Mouse (Mus musculus): ENCODE measurements at regions not wholly inside any gene's neighbourhood (a gene's known extent, or its start where the extent isn't known, plus 50 kb on each side); places are given as distances from the start of the nearest gene placed in this dataset.

DNA sequence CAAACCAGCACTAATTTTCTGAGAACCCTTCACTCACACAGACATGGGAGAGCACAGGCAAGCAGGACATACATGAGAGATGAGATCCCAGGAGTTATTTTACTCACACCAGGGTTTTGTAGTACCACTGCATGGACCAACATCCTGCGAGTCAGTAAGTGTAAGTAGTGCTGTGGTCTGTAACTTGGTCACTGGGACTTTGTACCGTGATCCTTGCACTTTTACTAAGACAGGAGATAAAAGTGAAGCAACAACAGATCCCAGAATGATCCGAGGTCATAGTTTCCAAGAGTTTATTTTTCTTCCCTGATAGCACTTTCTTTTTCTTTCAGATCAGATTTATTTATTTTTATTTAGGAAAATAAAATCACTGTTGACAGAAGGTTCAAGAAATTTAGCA is 54.1 kb upstream of the Mtap start:
- no peaks in the 10 kb centered on the region for H3K4me1 ChIP-seq

DNA sequence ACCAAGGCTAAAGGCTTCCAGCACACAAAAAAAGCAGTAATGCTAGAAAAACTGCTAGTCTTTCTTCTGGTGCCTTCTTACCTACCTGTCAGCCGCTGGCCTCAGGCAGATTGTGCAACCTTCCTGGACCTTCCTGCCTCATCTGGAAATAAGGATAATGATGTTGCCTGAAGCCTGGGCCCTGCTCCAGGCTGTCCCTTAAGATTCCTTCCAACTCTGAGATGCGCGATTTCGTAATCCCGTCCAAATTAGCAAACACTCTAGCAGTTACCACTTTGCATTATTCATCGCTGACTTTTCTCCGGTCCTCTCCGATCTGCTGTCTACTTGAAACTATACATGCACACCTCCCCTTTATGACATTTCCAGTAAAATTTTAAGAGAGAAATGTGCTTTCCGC is 58.4 kb upstream of the Mtap start:
- no peak for ATAC-seq (ENCODE audit: borderline replicate concordance, extremely low read depth, low FRiP score, low TSS enrichment)

More for the DNA sequence above, 54.1 kb upstream of the Mtap start:
- ATAC-seq (ENCODE audit: borderline replicate concordance, extremely low read depth, low FRiP score, low TSS enrichment) = no peak
- H3K9ac ChIP-seq = no peak overlapping the region
- H3K27me3 ChIP-seq = no peaks in the 10 kb centered on the region
- WGBS = 30% methylated on average over 3 of the region's 3 CpGs
- H3K9me3 ChIP-seq = no peaks in the 10 kb centered on the region
- no peak overlapping the region for H3K4me2 ChIP-seq
- H3K27ac ChIP-seq = no peak overlapping the region
- no peak overlapping the region for H3K4me3 ChIP-seq
- no peaks in the 10 kb centered on the region for H3K36me3 ChIP-seq

DNA sequence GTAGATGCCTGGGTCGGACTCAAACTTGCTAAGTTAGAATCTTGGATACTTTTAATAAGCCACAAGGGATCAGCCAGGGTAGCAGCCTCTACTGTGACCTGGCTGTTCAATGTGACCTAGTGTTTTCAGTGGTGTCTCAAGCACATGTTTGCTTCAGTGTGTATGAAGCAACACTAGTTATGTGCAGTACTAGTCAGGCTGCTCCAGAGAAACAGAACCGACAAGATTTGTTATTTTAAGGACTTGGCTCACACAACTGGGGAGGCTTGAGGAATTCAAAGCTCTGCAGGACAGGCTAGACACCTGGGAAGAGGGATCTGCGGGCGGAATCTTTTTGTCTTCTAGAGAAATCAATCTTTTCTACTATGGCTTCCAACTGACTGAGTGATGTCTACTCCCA is 62.2 kb upstream of the Mtap start:
- Histone ChIP-seq H3K4me2 (no peak overlapping the region), H3K36me3 (no peaks in the 10 kb centered on the region), H3K4me3 (no peak overlapping the region), H3K9me3 (no peaks in the 10 kb centered on the region), H3K9ac (no peak overlapping the region), H3K27me3 (no peaks in the 10 kb centered on the region), H3K4me1 (no peaks in the 10 kb centered on the region), H3K27ac (no peak overlapping the region)
- 47% methylated on average over 4 of the region's 4 CpGs for WGBS
- ATAC-seq (ENCODE audit: borderline replicate concordance, extremely low read depth, low FRiP score, low TSS enrichment) = no peak

More for the DNA sequence above, 58.4 kb upstream of the Mtap start:
- H3K27ac ChIP-seq = no peak overlapping the region
- no peaks in the 10 kb centered on the region for H3K9me3 ChIP-seq
- H3K4me2 ChIP-seq = no peak overlapping the region
- H3K27me3 ChIP-seq = no peaks in the 10 kb centered on the region
- H3K9ac ChIP-seq = no peak overlapping the region
- no peaks in the 10 kb centered on the region for H3K36me3 ChIP-seq
- 76% methylated on average over 9 of the region's 9 CpGs for WGBS
- no peaks in the 10 kb centered on the region for H3K4me1 ChIP-seq
- no peak overlapping the region for H3K4me3 ChIP-seq

DNA sequence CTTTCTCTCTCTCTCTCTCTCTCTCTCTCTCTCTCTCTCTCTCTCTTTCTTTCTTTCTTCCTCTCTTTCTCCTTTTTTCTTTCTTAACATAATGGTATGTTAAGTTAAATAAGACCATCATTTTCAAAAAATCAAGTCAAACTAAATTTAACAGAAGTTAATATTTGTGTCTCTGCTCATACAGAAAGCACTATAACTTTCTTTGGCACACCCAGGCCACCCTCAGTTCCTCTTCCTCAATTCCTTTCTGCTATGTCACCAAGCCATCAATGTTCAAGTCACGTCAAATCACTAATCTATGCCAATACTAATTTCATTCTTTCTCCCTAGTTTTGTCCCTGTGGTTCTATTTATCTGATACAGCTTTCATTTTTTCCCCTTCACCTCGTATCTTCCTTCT is 66.5 kb upstream of the Mtap start:
- H3K4me2 ChIP-seq = no peak overlapping the region
- H3K4me3 ChIP-seq = no peak overlapping the region
- ATAC-seq (ENCODE audit: borderline replicate concordance, extremely low read depth, low FRiP score, low TSS enrichment) = no peak
- H3K9me3 ChIP-seq = no peaks in the 10 kb centered on the region
- H3K27ac ChIP-seq = no peak overlapping the region
- H3K4me1 ChIP-seq = no peaks in the 10 kb centered on the region
- no peaks in the 10 kb centered on the region for H3K36me3 ChIP-seq
- no peak overlapping the region for H3K9ac ChIP-seq
- H3K27me3 ChIP-seq = no peaks in the 10 kb centered on the region
- 72% methylated on average over 2 of the region's 2 CpGs for WGBS

- Histone ChIP-seq H3K36me3 (no peaks in the 10 kb centered on the region), H3K4me1 (no peaks in the 10 kb centered on the region), H3K4me2 (no peak overlapping the region), H3K4me3 (no peak overlapping the region), H3K27ac (no peak overlapping the region), H3K9me3 (no peaks in the 10 kb centered on the region), H3K9ac (no peak overlapping the region), H3K27me3 (no peaks in the 10 kb centered on the region)
- 85% methylated on average over 7 of the region's 7 CpGs for WGBS
- no peak for ATAC-seq (ENCODE audit: borderline replicate concordance, extremely low read depth, low FRiP score, low TSS enrichment)
Measured at GRCm38 (mm10) chr4:89064401-89064800, 72.5 kb upstream of the Mtap start.

DNA sequence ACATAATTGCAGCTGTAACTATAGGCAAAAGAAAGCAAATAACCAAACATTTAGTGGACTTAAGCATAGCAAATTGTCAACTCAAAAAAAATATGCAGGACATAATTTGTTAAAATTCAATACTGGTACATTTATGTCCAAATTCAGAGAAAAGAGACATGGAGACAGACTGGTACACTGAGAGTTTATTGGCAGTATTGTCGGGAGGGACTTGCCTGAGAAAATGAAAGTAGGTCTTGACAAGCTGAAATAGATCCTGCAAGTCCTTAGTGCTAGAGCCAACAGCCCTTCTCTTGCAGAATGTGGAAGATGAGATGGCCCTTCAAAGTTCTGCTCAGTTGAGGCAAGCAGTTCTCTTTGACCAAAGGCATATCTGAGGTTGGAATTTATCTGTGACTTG is 74.5 kb upstream of the Mtap start:
- Histone ChIP-seq H3K27me3 (no peaks in the 10 kb centered on the region), H3K4me3 (no peak overlapping the region), H3K9ac (no peak overlapping the region), H3K27ac (no peak overlapping the region), H3K36me3 (no peaks in the 10 kb centered on the region), H3K9me3 (no peaks in the 10 kb centered on the region), H3K4me2 (no peak overlapping the region), H3K4me1 (0 out of 2 replicates have a peak, but pooled peaks cover 3% of the 10 kb centered on the region)
- WGBS = 82% methylated on average over 1 of the region's 1 CpGs
- no peak for ATAC-seq (ENCODE audit: borderline replicate concordance, extremely low read depth, low FRiP score, low TSS enrichment)

DNA sequence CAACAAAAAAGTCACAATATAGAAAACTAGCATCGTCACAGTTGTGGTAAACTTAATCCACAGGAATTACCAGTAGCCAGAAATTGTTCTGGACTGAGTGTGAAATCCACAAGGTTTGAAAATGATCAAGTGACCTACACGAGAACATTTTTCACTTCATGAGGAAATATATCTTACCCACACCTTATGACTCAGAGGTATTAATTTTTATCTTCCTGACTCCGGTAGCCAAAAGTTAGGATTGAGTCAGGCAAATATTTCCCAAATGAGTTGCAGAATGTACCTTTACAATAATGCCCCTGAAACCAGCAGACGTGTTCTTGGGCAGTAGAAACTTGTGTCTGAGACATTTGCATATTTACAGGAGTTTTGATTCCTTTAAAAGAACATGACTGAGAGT is 75.3 kb upstream of the Mtap start:
- Histone ChIP-seq H3K27me3 (no peaks in the 10 kb centered on the region), H3K27ac (no peak overlapping the region), H3K36me3 (no peaks in the 10 kb centered on the region), H3K4me2 (no peak overlapping the region), H3K9me3 (no peaks in the 10 kb centered on the region), H3K4me3 (no peak overlapping the region), H3K4me1 (0 out of 2 replicates have a peak, but pooled peaks cover 3% of the 10 kb centered on the region), H3K9ac (no peak overlapping the region)
- ATAC-seq (ENCODE audit: borderline replicate concordance, extremely low read depth, low FRiP score, low TSS enrichment) = no peak
- 76% methylated on average over 4 of the region's 4 CpGs for WGBS

DNA sequence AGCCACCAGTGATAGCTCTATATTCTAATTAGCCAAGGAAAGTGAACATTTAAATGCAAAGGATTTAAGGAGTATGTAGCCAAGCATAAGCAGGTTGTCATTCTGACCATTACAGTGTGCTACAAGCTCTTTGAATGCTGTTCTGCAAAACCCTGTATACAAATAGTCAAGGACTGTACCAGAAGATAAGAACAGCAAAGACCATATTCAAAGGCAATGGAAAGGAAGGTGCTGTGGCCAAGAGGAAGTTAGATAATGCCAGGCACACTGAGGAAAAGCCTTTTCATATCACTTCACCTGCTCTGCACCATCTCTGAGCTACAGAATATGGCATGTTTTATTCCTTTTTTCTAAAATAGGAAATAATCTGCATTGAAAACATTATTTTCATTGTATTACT is 79.3 kb upstream of the Mtap start:
- H3K27me3 ChIP-seq = no peaks in the 10 kb centered on the region
- no peak overlapping the region for H3K27ac ChIP-seq
- no peak overlapping the region for H3K4me2 ChIP-seq
- no peaks in the 10 kb centered on the region for H3K9me3 ChIP-seq
- 0 out of 2 replicates have a peak, but pooled peaks cover 3% of the 10 kb centered on the region for H3K4me1 ChIP-seq
- no peak overlapping the region for H3K9ac ChIP-seq
- no peak for ATAC-seq (ENCODE audit: borderline replicate concordance, extremely low read depth, low FRiP score, low TSS enrichment)
- no peak overlapping the region for H3K4me3 ChIP-seq
- no peaks in the 10 kb centered on the region for H3K36me3 ChIP-seq

DNA sequence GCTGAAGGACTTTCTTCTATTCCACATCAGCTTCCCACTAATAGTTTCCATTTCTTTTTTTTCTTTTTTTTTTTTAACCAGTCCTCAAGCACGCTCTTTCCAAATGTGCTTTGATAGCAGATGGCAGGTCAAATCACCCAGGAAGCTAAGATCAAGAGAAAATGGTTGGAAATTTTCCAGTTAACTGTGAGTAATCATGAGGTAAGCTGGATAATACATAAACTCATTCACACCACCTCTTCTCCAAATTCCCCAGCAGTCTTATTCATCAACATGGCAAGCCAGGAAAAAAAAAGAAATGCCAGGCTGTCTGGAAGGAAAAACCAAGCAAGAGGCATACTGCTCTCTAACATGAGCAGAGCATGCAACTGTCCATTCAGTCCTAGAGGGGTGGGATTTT is 79.8 kb upstream of the Mtap start:
- no peak overlapping the region for H3K27ac ChIP-seq
- 0 out of 2 replicates have a peak, but pooled peaks cover 3% of the 10 kb centered on the region for H3K4me1 ChIP-seq
- no peak for ATAC-seq (ENCODE audit: borderline replicate concordance, extremely low read depth, low FRiP score, low TSS enrichment)
- no peaks in the 10 kb centered on the region for H3K36me3 ChIP-seq
- WGBS = 52% methylated on average over 1 of the region's 1 CpGs
- H3K4me3 ChIP-seq = no peak overlapping the region
- H3K27me3 ChIP-seq = no peaks in the 10 kb centered on the region
- no peak overlapping the region for H3K4me2 ChIP-seq
- no peak overlapping the region for H3K9ac ChIP-seq
- no peaks in the 10 kb centered on the region for H3K9me3 ChIP-seq

- H3K4me1 ChIP-seq = 0 out of 2 replicates have a peak, but pooled peaks cover 3% of the 10 kb centered on the region
- no peak overlapping the region for H3K9ac ChIP-seq
- H3K36me3 ChIP-seq = no peaks in the 10 kb centered on the region
- ATAC-seq (ENCODE audit: borderline replicate concordance, extremely low read depth, low FRiP score, low TSS enrichment) = no peak
- H3K27ac ChIP-seq = no peak overlapping the region
- no peak overlapping the region for H3K4me3 ChIP-seq
- no peak overlapping the region for H3K4me2 ChIP-seq
- H3K9me3 ChIP-seq = no peaks in the 10 kb centered on the region
- no peaks in the 10 kb centered on the region for H3K27me3 ChIP-seq
- WGBS = 80% methylated on average over 3 of the region's 3 CpGs
Measured at GRCm38 (mm10) chr4:89055969-89056368, 81.0 kb upstream of the Mtap start.

DNA sequence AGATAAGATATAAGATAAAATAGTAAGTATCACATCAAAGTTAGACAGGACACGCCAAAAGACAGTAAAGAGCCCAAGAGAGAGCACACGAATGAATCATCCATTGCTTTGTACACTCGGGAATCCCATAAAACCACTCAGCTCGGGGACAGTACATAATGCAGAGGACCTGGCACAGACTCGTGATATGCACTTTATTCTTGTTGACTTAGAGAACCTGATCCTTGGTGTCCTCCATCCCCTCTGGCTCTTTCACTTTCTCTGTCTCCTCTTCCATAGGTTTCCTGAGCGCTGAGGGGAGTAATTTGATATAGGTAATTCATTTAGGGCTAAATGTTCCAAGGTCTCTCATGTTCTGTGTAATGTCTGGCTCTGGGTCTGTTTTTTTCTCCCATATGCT is 83.3 kb upstream of the Mtap start:
- Histone ChIP-seq H3K36me3 (no peaks in the 10 kb centered on the region), H3K27me3 (no peaks in the 10 kb centered on the region), H3K9ac (no peak overlapping the region), H3K27ac (no peak overlapping the region), H3K9me3 (no peaks in the 10 kb centered on the region), H3K4me2 (no peak overlapping the region), H3K4me3 (no peak overlapping the region), H3K4me1 (0 out of 2 replicates have a peak, but pooled peaks cover 2% of the 10 kb centered on the region)
- 52% methylated on average over 6 of the region's 6 CpGs for WGBS
- no peak for ATAC-seq (ENCODE audit: borderline replicate concordance, extremely low read depth, low FRiP score, low TSS enrichment)

- 68% methylated on average over 5 of the region's 5 CpGs for WGBS
- ATAC-seq (ENCODE audit: borderline replicate concordance, extremely low read depth, low FRiP score, low TSS enrichment) = no peak
- no peaks in the 10 kb centered on the region for H3K9me3 ChIP-seq
- no peak overlapping the region for H3K27ac ChIP-seq
- H3K4me3 ChIP-seq = no peak overlapping the region
- no peaks in the 10 kb centered on the region for H3K36me3 ChIP-seq
- no peak overlapping the region for H3K4me2 ChIP-seq
- no peak overlapping the region for H3K9ac ChIP-seq
- no peaks in the 10 kb centered on the region for H3K4me1 ChIP-seq
- no peaks in the 10 kb centered on the region for H3K27me3 ChIP-seq
Measured at GRCm38 (mm10) chr4:89051897-89052296, 85.0 kb upstream of the Mtap start.

DNA sequence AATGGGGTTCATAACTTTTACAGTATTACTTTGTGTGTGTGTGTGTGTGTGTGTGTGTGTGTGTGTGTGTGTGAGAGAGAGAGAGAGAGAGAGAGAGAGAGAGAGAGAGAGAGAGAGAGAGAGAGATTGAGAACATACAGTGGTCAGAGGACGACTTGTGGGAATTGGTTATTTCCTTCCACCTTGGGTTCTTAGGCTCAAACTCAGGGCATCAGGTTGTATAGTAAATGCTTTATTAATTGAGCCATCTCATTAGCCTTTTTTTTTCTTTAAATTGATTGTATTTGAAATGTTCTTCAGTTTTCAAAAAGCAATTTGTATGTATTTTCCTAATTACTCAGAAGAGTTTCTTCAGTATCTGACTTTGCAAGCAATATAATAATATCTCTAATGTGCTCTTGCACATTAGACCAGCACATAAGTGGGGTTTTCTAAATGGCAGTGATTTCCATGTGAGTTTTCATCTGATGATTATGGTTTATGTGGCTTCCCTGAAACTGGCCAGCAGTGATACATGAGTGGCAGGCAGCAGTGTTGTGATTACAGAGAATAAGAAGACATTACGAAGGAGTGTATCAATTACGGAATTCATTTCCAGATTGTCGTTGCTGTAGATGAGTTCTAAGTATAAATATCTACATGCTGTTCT is 86.2 kb upstream of the Mtap start:
- no peak overlapping the region for H3K4me3 ChIP-seq
- H3K27me3 ChIP-seq = no peaks in the 10 kb centered on the region
- no peaks in the 10 kb centered on the region for H3K4me1 ChIP-seq
- no peak for ATAC-seq (ENCODE audit: borderline replicate concordance, extremely low read depth, low FRiP score, low TSS enrichment)
- H3K4me2 ChIP-seq = no peak overlapping the region
- H3K9me3 ChIP-seq = no peaks in the 10 kb centered on the region
- no peak overlapping the region for H3K9ac ChIP-seq
- no peak overlapping the region for H3K27ac ChIP-seq
- 69% methylated on average over 4 of the region's 4 CpGs for WGBS
- H3K36me3 ChIP-seq = no peaks in the 10 kb centered on the region
